Mouse (Mus musculus) midbrain, embryonic 13.5 days (tissue): ENCODE measurements at regions not wholly inside any gene's neighbourhood (a gene's known extent, or its start where the extent isn't known, plus 50 kb on each side); places are given as distances from the start of the nearest gene placed in this dataset.
A peak's percentile ranks its signal among the peaks of the same experiment; 100 is the strongest.

Experiments used
- ATAC-seq: fragments of 200-750 bp; cut with Nextera tagmentation; 2 replicates; pipeline ENCODE4 v1.8.0; 2017; ENCODE audit warnings: mild to moderate bottlenecking, moderate TSS enrichment, moderate library complexity
- H3K27ac ChIP-seq: fragments of 300-500 bp; sonication (generic); 2 replicates; pipeline ENCODE4 v1.5.1; 2015; ENCODE audit warnings: inconsistent platforms, mild to moderate bottlenecking, moderate library complexity
- H3K27me3 ChIP-seq: fragments of 300-500 bp; sonication (generic); 2 replicates; pipeline ENCODE4 v1.6.1; 2015; ENCODE audit warnings: mild to moderate bottlenecking, inconsistent platforms
- H3K36me3 ChIP-seq: fragments of 300-500 bp; sonication (generic); 2 replicates; pipeline ENCODE4 v1.6.1; 2015; ENCODE audit warnings: mild to moderate bottlenecking, inconsistent platforms
- H3K4me1 ChIP-seq: fragments of 300-500 bp; sonication (generic); replicated peaks from 2 replicates; pipeline ENCODE4 v1.6.1; 2015; ENCODE audit warnings: inconsistent platforms
- H3K4me2 ChIP-seq: fragments of 300-500 bp; sonication (generic); replicated peaks from 2 replicates; pipeline ENCODE4 v1.6.1; 2015; ENCODE audit warnings: moderate library complexity, mild to moderate bottlenecking, inconsistent platforms
- H3K4me3 ChIP-seq: fragments of 300-500 bp; sonication (generic); replicated peaks from 2 replicates; pipeline ENCODE4 v1.5.1; 2015; ENCODE audit warnings: mild to moderate bottlenecking, inconsistent platforms
- H3K9ac ChIP-seq: fragments of 300-500 bp; sonication (generic); replicated peaks from 2 replicates; pipeline ENCODE4 v1.6.1; 2015; ENCODE audit warnings: mild to moderate bottlenecking, inconsistent platforms
- H3K9me3 ChIP-seq: fragments of 300-500 bp; sonication (generic); 2 replicates; pipeline ENCODE4 v1.6.1; 2016; ENCODE audit warnings: mild to moderate bottlenecking, inconsistent platforms
- WGBS: fragments of 180-500 bp; shearing (Covaris S2); methylation state at CpG from one replicate; pipeline ENCODE4 v1.1.7; 2015; 5-methylcytosine and 5-hydroxymethylcytosine counted together

DNA sequence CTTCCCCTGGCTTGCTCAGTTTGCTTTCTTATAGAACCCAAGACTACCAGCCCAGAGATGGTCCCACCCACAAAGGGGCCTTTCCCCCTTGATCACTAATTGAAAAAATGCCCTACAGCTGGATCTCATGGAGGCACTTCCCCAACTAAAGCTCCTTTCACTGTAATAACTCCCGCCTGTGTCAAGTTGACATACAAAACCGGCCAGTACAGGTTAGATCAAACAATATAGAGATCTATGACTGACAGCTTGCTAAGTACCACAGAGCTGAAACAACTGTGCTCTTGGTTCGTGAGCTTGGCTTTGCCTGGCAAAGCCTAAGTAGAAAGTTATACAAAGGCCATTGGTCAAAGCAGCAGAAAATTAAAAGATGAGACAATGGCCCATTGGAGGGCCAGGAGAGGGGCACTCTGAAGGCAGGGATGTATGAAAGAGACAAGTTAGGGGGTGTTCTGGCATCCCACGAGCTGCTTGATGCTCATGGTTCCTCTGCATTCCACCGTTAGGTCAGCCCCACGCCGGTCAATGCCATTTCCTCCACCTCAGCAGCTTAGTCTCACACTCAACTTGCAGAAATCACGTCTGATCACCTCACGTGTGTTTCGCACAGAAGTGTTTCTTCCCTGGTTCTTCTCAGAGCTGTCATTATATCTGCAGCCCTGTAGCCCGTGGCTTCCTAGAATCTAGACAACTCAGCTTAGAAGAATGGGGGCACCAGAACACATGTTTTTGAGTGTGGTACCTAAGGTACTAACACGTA, 87.5 kb upstream of the Zfp648 start:
- no peak for ATAC-seq
- no peaks in the 10 kb centered on the region for H3K36me3 ChIP-seq
- H3K27me3 ChIP-seq = no peaks in the 10 kb centered on the region
- H3K9me3 ChIP-seq = no peaks in the 10 kb centered on the region
- peaks cover 9% of the 10 kb centered on the region; the same call in 1 of the 2 replicates for H3K4me1 ChIP-seq
- no peak overlapping the region for H3K27ac ChIP-seq
- WGBS = 85% methylated on average over 12 of the region's 12 CpGs
- no peak overlapping the region for H3K4me3 ChIP-seq
- no peak overlapping the region for H3K4me2 ChIP-seq
- H3K9ac ChIP-seq = no peak overlapping the region

- no peaks in the 10 kb centered on the region for H3K27me3 ChIP-seq
- no peaks in the 10 kb centered on the region for H3K36me3 ChIP-seq
- no peak overlapping the region for H3K9ac ChIP-seq
- H3K4me1 ChIP-seq = peaks cover 9% of the 10 kb centered on the region; the same call in 1 of the 2 replicates
- 81% methylated on average over 7 of the region's 7 CpGs for WGBS
- ATAC-seq = no peak
- no peak overlapping the region for H3K4me2 ChIP-seq
- no peak overlapping the region for H3K4me3 ChIP-seq
- H3K27ac ChIP-seq = no peak overlapping the region
- no peaks in the 10 kb centered on the region for H3K9me3 ChIP-seq
These were observed 84.7 kb upstream of the Zfp648 start for GRCm38 (mm10) chr1:154116188-154116710.

DNA sequence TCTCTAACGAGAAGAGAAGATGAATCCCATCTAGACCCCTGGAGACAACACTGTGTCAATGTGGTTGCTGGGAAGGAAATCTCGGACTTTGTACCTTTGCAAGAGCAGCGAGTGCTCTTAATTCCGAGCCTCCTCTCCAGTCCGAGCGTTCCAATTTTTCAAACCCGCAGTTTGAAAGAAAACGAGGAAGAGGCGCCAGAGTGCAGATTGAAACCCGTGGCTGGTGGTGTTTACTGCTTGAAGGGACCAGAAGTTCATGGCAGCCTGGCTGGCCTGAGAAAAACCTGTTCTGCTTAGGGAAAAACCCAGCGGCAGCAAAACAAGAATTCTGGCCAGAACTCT, 83.7 kb upstream of the Zfp648 start:
- H3K4me1 ChIP-seq = peaks cover 9% of the 10 kb centered on the region; the same call in 1 of the 2 replicates
- no peaks in the 10 kb centered on the region for H3K9me3 ChIP-seq
- no peaks in the 10 kb centered on the region for H3K36me3 ChIP-seq
- no peak overlapping the region for H3K4me3 ChIP-seq
- no peak overlapping the region for H3K9ac ChIP-seq
- no peak overlapping the region for H3K27ac ChIP-seq
- H3K4me2 ChIP-seq = peak overlapping the region; percentile 7
- WGBS = 56% methylated on average over 11 of the region's 11 CpGs
- no peaks in the 10 kb centered on the region for H3K27me3 ChIP-seq
- no peak for ATAC-seq

- Histone ChIP-seq H3K4me1 (peaks cover 9% of the 10 kb centered on the region; the same call in 1 of the 2 replicates), H3K4me3 (no peak overlapping the region), H3K36me3 (no peaks in the 10 kb centered on the region), H3K9me3 (no peaks in the 10 kb centered on the region), H3K4me2 (peak overlapping the region; percentile 7), H3K27ac (no peak overlapping the region), H3K27me3 (no peaks in the 10 kb centered on the region), H3K9ac (no peak overlapping the region)
- peak; percentile 20; the same call in 1 of the 2 replicates for ATAC-seq
- WGBS = 48% methylated on average over 19 of the region's 20 CpGs
These were observed 83.2 kb upstream of the Zfp648 start for GRCm38 (mm10) chr1:154117688-154118373.

- Histone ChIP-seq H3K27me3 (no peaks in the 10 kb centered on the region), H3K9ac (no peak overlapping the region), H3K4me2 (no peak overlapping the region), H3K4me1 (peaks cover 9% of the 10 kb centered on the region; the same call in 1 of the 2 replicates), H3K4me3 (no peak overlapping the region), H3K27ac (no peak overlapping the region), H3K36me3 (no peaks in the 10 kb centered on the region), H3K9me3 (no peaks in the 10 kb centered on the region)
- ATAC-seq = peak; percentile 48; the same call in 1 of the 2 replicates
- WGBS = 46% methylated on average over 10 of the region's 10 CpGs
These were observed 82.5 kb upstream of the Zfp648 start for GRCm38 (mm10) chr1:154118374-154119004.

- Histone ChIP-seq H3K4me2 (no peak overlapping the region), H3K9ac (no peak overlapping the region), H3K36me3 (no peaks in the 10 kb centered on the region), H3K9me3 (no peaks in the 10 kb centered on the region), H3K27me3 (no peaks in the 10 kb centered on the region), H3K4me3 (no peak overlapping the region), H3K27ac (no peak overlapping the region), H3K4me1 (peaks cover 9% of the 10 kb centered on the region; the same call in 1 of the 2 replicates)
- no peak for ATAC-seq
- WGBS = 82% methylated on average over 5 of the region's 5 CpGs
These were observed 81.4 kb upstream of the Zfp648 start for GRCm38 (mm10) chr1:154119611-154120010.

DNA sequence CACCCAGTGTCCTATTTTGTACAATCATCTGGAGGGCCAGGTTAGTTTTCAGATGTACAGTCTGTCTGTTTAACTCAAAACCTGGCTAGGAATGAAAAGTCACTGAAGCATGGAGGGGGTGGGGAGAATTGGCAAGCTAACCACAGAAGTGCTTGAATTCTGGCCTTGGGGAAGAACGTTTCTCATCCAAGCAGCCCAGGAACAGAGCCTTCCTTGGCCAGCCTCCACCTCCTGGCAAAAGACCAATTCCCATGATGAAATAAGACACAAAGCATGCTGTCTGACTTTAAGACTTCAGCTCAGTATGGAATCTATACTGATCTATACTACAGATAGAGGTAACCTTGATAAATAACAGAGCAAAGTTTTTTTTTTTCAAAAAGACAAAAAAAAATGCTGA, 80.3 kb upstream of the Zfp648 start:
- Histone ChIP-seq H3K4me3 (no peak overlapping the region), H3K27ac (no peak overlapping the region), H3K4me1 (peaks cover 9% of the 10 kb centered on the region; the same call in 1 of the 2 replicates), H3K9me3 (no peaks in the 10 kb centered on the region), H3K27me3 (no peaks in the 10 kb centered on the region), H3K36me3 (no peaks in the 10 kb centered on the region), H3K9ac (no peak overlapping the region), H3K4me2 (no peak overlapping the region)
- WGBS = 39% methylated on average over 1 of the region's 1 CpGs
- no peak for ATAC-seq

- no peak for ATAC-seq
- H3K9me3 ChIP-seq = no peaks in the 10 kb centered on the region
- no peak overlapping the region for H3K4me3 ChIP-seq
- H3K27ac ChIP-seq = no peak overlapping the region
- H3K4me1 ChIP-seq = no peaks in the 10 kb centered on the region
- H3K4me2 ChIP-seq = no peak overlapping the region
- no peaks in the 10 kb centered on the region for H3K27me3 ChIP-seq
- H3K9ac ChIP-seq = no peak overlapping the region
- H3K36me3 ChIP-seq = no peaks in the 10 kb centered on the region
These were observed 76.0 kb upstream of the Zfp648 start for GRCm38 (mm10) chr1:154124981-154125380.

DNA sequence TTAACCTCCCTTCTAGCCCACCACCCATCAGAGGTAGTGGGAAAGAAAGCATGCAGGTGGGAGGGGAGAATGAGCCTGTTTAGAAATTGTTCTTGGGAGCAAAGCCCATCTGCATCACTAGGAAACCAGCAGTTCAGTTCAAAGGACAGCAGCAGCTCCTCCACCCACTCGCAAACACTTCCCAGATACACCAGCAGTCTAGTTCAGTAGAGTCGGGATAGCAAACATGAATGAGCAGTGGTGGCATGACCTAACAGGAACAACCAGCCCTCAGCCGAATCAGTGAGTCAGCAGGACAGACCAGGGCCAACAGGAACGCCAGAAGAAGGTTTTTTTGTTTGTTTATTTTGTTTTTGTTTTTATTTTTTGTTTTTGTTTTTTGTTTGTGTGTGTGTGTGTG, 74.5 kb upstream of the Zfp648 start:
- H3K9me3 ChIP-seq = no peaks in the 10 kb centered on the region
- ATAC-seq = no peak
- no peak overlapping the region for H3K4me2 ChIP-seq
- H3K27ac ChIP-seq = no peak overlapping the region
- H3K4me1 ChIP-seq = no peaks in the 10 kb centered on the region
- no peak overlapping the region for H3K4me3 ChIP-seq
- WGBS = 81% methylated on average over 4 of the region's 4 CpGs
- no peaks in the 10 kb centered on the region for H3K36me3 ChIP-seq
- H3K9ac ChIP-seq = no peak overlapping the region
- no peaks in the 10 kb centered on the region for H3K27me3 ChIP-seq

DNA sequence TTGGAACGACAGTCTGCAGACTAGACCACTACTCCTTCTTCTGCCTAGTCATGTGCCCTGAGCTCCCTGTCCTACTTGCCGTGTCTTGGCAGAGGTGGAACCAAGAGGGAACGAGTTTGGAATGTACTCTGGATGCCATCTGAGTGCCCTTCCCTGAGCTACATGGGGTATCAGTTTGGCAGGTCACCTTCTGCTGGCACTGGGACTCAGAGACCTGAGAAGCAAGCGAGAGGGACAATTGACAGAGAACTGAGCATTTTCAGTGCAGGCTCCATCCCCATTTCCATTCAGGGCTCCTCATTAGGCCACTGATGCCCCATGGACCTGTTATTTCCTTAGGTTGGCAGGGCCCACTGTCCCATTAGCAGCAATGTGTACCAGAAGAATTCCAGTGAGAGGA, 61.5 kb upstream of the Zfp648 start:
- Histone ChIP-seq H3K9me3 (no peaks in the 10 kb centered on the region), H3K27me3 (no peaks in the 10 kb centered on the region), H3K4me2 (no peak overlapping the region), H3K27ac (no peak overlapping the region), H3K9ac (no peak overlapping the region), H3K4me3 (no peak overlapping the region), H3K36me3 (no peaks in the 10 kb centered on the region), H3K4me1 (no peaks in the 10 kb centered on the region)
- WGBS = 78% methylated on average over 4 of the region's 4 CpGs
- ATAC-seq = no peak

DNA sequence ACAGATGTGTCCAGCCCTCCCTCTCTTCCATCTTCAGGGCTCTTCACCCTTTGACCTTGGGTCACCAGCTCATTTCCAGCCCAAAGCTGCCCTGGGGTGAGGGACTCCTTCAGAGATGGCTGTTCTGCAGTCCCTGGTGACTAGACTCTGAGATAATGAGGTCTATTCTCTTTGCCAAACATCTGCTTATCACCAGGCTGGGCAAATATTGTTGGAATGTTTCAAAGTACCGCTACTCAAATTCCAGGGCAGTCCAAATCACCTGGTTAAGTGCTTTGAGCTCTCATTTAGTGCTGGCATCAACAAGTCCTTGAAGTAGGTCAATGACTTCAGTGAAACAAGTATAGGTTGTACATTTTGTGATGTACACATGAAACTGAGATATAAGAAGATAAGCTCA, 57.3 kb upstream of the Zfp648 start:
- no peak overlapping the region for H3K27ac ChIP-seq
- no peak overlapping the region for H3K4me3 ChIP-seq
- no peaks in the 10 kb centered on the region for H3K36me3 ChIP-seq
- WGBS = 71% methylated on average over 1 of the region's 1 CpGs
- no peak overlapping the region for H3K4me2 ChIP-seq
- H3K9ac ChIP-seq = no peak overlapping the region
- no peaks in the 10 kb centered on the region for H3K27me3 ChIP-seq
- H3K4me1 ChIP-seq = no peaks in the 10 kb centered on the region
- no peaks in the 10 kb centered on the region for H3K9me3 ChIP-seq
- no peak for ATAC-seq

DNA sequence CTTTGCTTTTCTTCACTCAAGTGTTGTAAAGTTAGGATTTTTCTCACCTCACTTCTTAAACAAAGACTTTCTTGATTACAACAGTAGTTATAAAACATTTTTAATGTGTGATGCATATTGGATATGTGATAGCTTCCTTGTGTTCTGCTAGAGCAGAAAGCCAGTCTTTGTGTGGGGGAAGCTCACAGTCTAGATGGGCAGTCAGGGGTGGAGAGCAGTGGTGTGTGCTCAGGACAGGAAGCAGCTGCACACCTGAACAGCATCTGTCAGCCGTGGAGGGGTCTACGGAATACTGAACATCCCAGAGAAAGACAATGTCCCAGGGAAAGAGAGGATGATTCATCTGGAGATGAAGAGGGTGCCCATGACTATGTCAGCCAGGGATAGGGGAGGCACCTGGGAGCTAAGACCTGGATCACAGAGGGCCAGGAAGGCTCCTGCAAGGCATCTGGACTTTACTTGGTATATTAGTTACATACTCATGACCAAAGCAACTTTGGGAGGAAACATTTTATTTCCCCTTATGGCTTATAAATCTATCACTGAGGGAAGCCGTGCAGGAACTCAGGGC, 53.9 kb upstream of the Zfp648 start:
- Histone ChIP-seq H3K4me2 (no peak overlapping the region), H3K9ac (no peak overlapping the region), H3K36me3 (no peaks in the 10 kb centered on the region), H3K27ac (no peak overlapping the region), H3K4me3 (no peak overlapping the region), H3K9me3 (no peaks in the 10 kb centered on the region), H3K4me1 (peaks cover 9% of the 10 kb centered on the region), H3K27me3 (no peaks in the 10 kb centered on the region)
- ATAC-seq = no peak
- 88% methylated on average over 3 of the region's 3 CpGs for WGBS
